Mouse (Mus musculus) liver, embryonic 15.5 days (tissue): Measurements from ENCODE around the gene Pcif1. TPM values are rescaled to one million over a fixed set of nuclear protein-coding genes. Genes with fewer than 3 reads are reported as not detected.
"Not testable (repeated sequence)": the region's sequence is repeated elsewhere in the genome, so short reads cannot be mapped to it uniquely, and the experiment has no call there.

Experiments used
- ATAC-seq: fragments of 200-750 bp; cut with Nextera tagmentation; 2 replicates; pipeline ENCODE4 v1.8.0; 2017; ENCODE audit warnings: moderate number of reproducible peaks, mild to moderate bottlenecking, moderate library complexity; ENCODE audit not compliant: insufficient read depth
- H3K27ac ChIP-seq: fragments of 300-500 bp; sonication (generic); replicated peaks from 2 replicates; pipeline ENCODE4 v1.5.1; 2015; ENCODE audit warnings: mild to moderate bottlenecking, inconsistent platforms
- H3K27me3 ChIP-seq: fragments of 300-500 bp; sonication (generic); 2 replicates; pipeline ENCODE4 v1.6.1; 2015; ENCODE audit warnings: mild to moderate bottlenecking, inconsistent platforms
- H3K36me3 ChIP-seq: fragments of 300-500 bp; sonication (generic); replicated peaks from 2 replicates; pipeline ENCODE4 v1.6.1; 2015; ENCODE audit warnings: moderate library complexity, mild to moderate bottlenecking, inconsistent platforms
- H3K4me1 ChIP-seq: fragments of 300-500 bp; sonication (generic); replicated peaks from 2 replicates; pipeline ENCODE4 v1.6.1; 2015; ENCODE audit warnings: inconsistent platforms
- H3K4me2 ChIP-seq: fragments of 300-500 bp; sonication (generic); 2 replicates; pipeline ENCODE4 v1.6.1; 2015; ENCODE audit warnings: moderate library complexity, mild to moderate bottlenecking, inconsistent platforms
- H3K4me3 ChIP-seq: fragments of 300-500 bp; sonication (generic); replicated peaks from 2 replicates; pipeline ENCODE4 v1.5.1; 2015; ENCODE audit warnings: mild to moderate bottlenecking, inconsistent platforms
- H3K9ac ChIP-seq: fragments of 300-500 bp; sonication (generic); 2 replicates; pipeline ENCODE4 v1.6.1; 2015; ENCODE audit warnings: moderate library complexity, mild to moderate bottlenecking, inconsistent platforms
- H3K9me3 ChIP-seq: fragments of 300-500 bp; sonication (generic); replicated peaks from 2 replicates; pipeline ENCODE4 v1.6.1; 2016; ENCODE audit warnings: inconsistent platforms
- WGBS: fragments of 180-500 bp; shearing (Covaris S2); methylation state at CpG from one replicate; pipeline ENCODE4 v1.1.7; 2015; ENCODE audit warnings: mixed read lengths; ENCODE audit not compliant: insufficient replicate concordance; 5-methylcytosine and 5-hydroxymethylcytosine counted together
- polyA plus RNA-seq: library from polyadenylated mRNA; unstranded; fragments of >200 nt; fragmentation: Nextera tagmentation; extraction: Ambion mirVana; gene quantifications from 2 replicates; pipeline ENCODE4 v1.2.1, GENCODE M21; 2015

Pcif1 gene
- 38.3 and 40.7 TPM in 2 replicates for polyA plus RNA-seq

GRCm38 (mm10) chr2:164879228-164879567 lies at the start of gene Pcif1:
Gene Pcif1 (plus strand): TSS chr2:164879304.
- ATAC-seq, result peak; percentile 83
- no peaks in the 10 kb centered on the region for H3K27me3 ChIP-seq
- no peaks in the 10 kb centered on the region for H3K9me3 ChIP-seq
- 0% methylated on average over 40 of the region's 40 CpGs for WGBS
- H3K4me2 ChIP-seq, result peak within 1 kb of the TSS; percentile 88
- peak within 1 kb of the TSS; percentile 100 for H3K9ac ChIP-seq
- H3K36me3 ChIP-seq, result peaks cover 18% of the 10 kb centered on the region
- H3K4me1 ChIP-seq, result peaks cover 38% of the 10 kb centered on the region
- H3K4me3 ChIP-seq, result peak within 1 kb of the TSS; percentile 99
- H3K27ac ChIP-seq, result peak within 1 kb of the TSS; percentile 95

- Histone ChIP-seq H3K4me2 (no peak overlapping the region; the same call in 1 of the 2 replicates), H3K36me3 (peaks cover 9% of the 10 kb centered on the region), H3K4me3 (no peak overlapping the region), H3K4me1 (peaks cover 47% of the 10 kb centered on the region), H3K27me3 (no peaks in the 10 kb centered on the region), H3K9ac (no peak overlapping the region), H3K9me3 (no peaks in the 10 kb centered on the region), H3K27ac (no peak overlapping the region; the same call in 1 of the 2 replicates)
- WGBS, result 72% methylated on average over 10 of the region's 10 CpGs
- ATAC-seq, result no peak
Observed at GRCm38 (mm10) chr2:164831029-164831428, 48.1 kb upstream of the Pcif1 start.

- Histone ChIP-seq H3K4me2 (peak overlapping the region; percentile 99), H3K9ac (peak overlapping the region; percentile 68; the same call in 1 of the 2 replicates), H3K27ac (peak overlapping the region; percentile 81; the same call in 1 of the 2 replicates), H3K4me1 (peaks cover 40% of the 10 kb centered on the region), H3K27me3 (no peaks in the 10 kb centered on the region), H3K9me3 (no peaks in the 10 kb centered on the region), H3K36me3 (peaks cover 16% of the 10 kb centered on the region), H3K4me3 (peak overlapping the region; percentile 68)
- no peak for ATAC-seq
- WGBS, result 58% methylated on average over 16 of the region's 16 CpGs
Observed at GRCm38 (mm10) chr2:164832032-164832747, 46.9 kb upstream of the Pcif1 start.

GRCm38 (mm10) chr2:164832748-164833301 lies 46.3 kb upstream of the Pcif1 start, which contains the start of gene Ctsa:
Gene Ctsa (plus strand): TSS chr2:164832873.
- Histone ChIP-seq H3K4me3 (peak within 1 kb of the TSS; percentile 68), H3K36me3 (peaks cover 22% of the 10 kb centered on the region), H3K27ac (peak within 1 kb of the TSS; percentile 81), H3K9me3 (no peaks in the 10 kb centered on the region), H3K4me1 (peaks cover 33% of the 10 kb centered on the region), H3K27me3 (no peaks in the 10 kb centered on the region), H3K9ac (peak within 1 kb of the TSS; percentile 68), H3K4me2 (peak within 1 kb of the TSS; percentile 99)
- WGBS, result under 1% methylated on average over 35 of the region's 35 CpGs
- peak; percentile 65 for ATAC-seq

GRCm38 (mm10) chr2:164833314-164833959 lies 45.7 kb upstream of the Pcif1 start, which contains the start of gene Neurl2:
Gene Neurl2 (minus strand): TSS chr2:164833456.
- peak; percentile 61 for ATAC-seq
- Histone ChIP-seq H3K4me3 (peak within 1 kb of the TSS; percentile 68), H3K9me3 (no peaks in the 10 kb centered on the region), H3K4me1 (peaks cover 33% of the 10 kb centered on the region), H3K27me3 (no peaks in the 10 kb centered on the region), H3K36me3 (peaks cover 28% of the 10 kb centered on the region), H3K9ac (peak within 1 kb of the TSS; percentile 68), H3K27ac (peak within 1 kb of the TSS; percentile 81), H3K4me2 (peak within 1 kb of the TSS; percentile 99)
- WGBS, result under 1% methylated on average over 31 of the region's 31 CpGs

GRCm38 (mm10) chr2:164834531-164834930 lies 44.6 kb upstream of the Pcif1 start:
- Histone ChIP-seq H3K27me3 (no peaks in the 10 kb centered on the region), H3K4me1 (peaks cover 33% of the 10 kb centered on the region), H3K9me3 (no peaks in the 10 kb centered on the region), H3K4me2 (peak overlapping the region; percentile 99), H3K9ac (no peak overlapping the region; the same call in 1 of the 2 replicates), H3K27ac (peak overlapping the region; percentile 81; the same call in 1 of the 2 replicates), H3K36me3 (peaks cover 39% of the 10 kb centered on the region), H3K4me3 (peak overlapping the region; percentile 68)
- no peak for ATAC-seq
- 41% methylated on average over 8 of the region's 8 CpGs for WGBS

GRCm38 (mm10) chr2:164835164-164835563 lies 43.9 kb upstream of the Pcif1 start:
- Histone ChIP-seq H3K36me3 (peaks cover 39% of the 10 kb centered on the region), H3K4me2 (peak overlapping the region; percentile 99), H3K4me3 (no peak overlapping the region; the same call in 1 of the 2 replicates), H3K27ac (no peak overlapping the region), H3K27me3 (no peaks in the 10 kb centered on the region), H3K9ac (no peak overlapping the region), H3K9me3 (no peaks in the 10 kb centered on the region), H3K4me1 (peaks cover 33% of the 10 kb centered on the region)
- 95% methylated on average over 4 of the region's 4 CpGs for WGBS
- ATAC-seq, result no peak

GRCm38 (mm10) chr2:164845782-164846181 lies 33.3 kb upstream of the Pcif1 start:
- no peak overlapping the region for H3K4me3 ChIP-seq
- 39% methylated on average over 3 of the region's 3 CpGs for WGBS
- no peaks in the 10 kb centered on the region for H3K36me3 ChIP-seq
- no peaks in the 10 kb centered on the region for H3K9me3 ChIP-seq
- no peaks in the 10 kb centered on the region for H3K4me1 ChIP-seq
- no peak overlapping the region for H3K4me2 ChIP-seq
- H3K27me3 ChIP-seq, result no peaks in the 10 kb centered on the region
- no peak for ATAC-seq
- H3K27ac ChIP-seq, result no peak overlapping the region
- no peak overlapping the region for H3K9ac ChIP-seq

- ATAC-seq, result no peak
- Histone ChIP-seq H3K9me3 (no peaks in the 10 kb centered on the region), H3K4me2 (no peak overlapping the region), H3K36me3 (no peaks in the 10 kb centered on the region), H3K9ac (no peak overlapping the region), H3K27me3 (peaks cover 19% of the 10 kb centered on the region), H3K4me1 (no peaks in the 10 kb centered on the region), H3K4me3 (no peak overlapping the region), H3K27ac (no peak overlapping the region)
- 65% methylated on average over 8 of the region's 8 CpGs for WGBS
Observed at GRCm38 (mm10) chr2:164850061-164850460, 29.0 kb upstream of the Pcif1 start.

- not testable (repeated sequence) for H3K27ac ChIP-seq, H3K9me3 ChIP-seq, H3K4me3 ChIP-seq, H3K36me3 ChIP-seq, ATAC-seq, H3K9ac ChIP-seq, H3K4me2 ChIP-seq
- WGBS, result 72% methylated on average over 5 of the region's 5 CpGs
- H3K4me1 ChIP-seq, result peaks cover 29% of the 10 kb centered on the region
- H3K27me3 ChIP-seq, result peaks cover 67% of the 10 kb centered on the region
Observed at GRCm38 (mm10) chr2:164855572-164855971, 23.5 kb upstream of the Pcif1 start.
